Mouse (Mus musculus) CD4-positive, CD25-positive, alpha-beta regulatory T cell, adult 2 months (primary cell): ENCODE measurements around the gene Vps33b.
"Not testable (repeated sequence)": the region's sequence is repeated elsewhere in the genome, so short reads cannot be mapped to it uniquely, and the experiment has no call there.

Source experiments
- DNase-seq: peaks from one replicate; pipeline ENCODE4 v3.0.0-alpha.2; 2012; ENCODE audit warnings: low read depth, low spot score

The Vps33b gene

DNA sequence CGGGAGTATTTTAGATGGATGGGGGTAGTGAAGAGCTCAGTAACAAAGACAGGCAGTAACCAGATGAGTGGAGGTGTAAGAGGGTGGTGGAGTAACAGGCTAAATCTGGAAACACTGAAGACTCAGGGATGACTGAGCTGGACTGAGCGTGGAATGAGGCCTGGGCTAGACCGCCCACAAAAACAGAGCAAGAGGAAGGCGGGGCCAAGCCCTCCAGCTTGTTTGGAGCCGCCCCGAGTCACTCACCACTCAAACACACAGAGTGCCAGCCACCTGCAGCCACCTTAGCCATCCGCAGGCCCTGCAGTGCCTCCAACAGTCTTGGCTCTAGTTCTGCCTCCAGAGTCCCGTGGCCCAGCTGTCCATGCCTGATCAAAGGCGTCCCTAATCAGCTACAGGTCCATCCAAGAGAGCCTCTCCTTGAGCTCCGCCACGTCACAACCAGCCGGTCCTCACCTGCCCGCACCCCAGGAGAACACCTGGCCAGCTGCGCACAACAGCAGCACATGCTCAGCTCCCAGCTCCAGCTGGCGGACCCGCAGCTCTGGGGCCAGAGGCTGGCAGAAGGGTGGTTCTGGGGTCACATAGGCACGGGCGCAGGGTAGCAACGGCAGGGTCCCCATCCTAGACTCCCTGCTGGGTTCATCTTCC is 50.5 kb downstream of the Vps33b start:
- DNase-seq, result no peak

DNA sequence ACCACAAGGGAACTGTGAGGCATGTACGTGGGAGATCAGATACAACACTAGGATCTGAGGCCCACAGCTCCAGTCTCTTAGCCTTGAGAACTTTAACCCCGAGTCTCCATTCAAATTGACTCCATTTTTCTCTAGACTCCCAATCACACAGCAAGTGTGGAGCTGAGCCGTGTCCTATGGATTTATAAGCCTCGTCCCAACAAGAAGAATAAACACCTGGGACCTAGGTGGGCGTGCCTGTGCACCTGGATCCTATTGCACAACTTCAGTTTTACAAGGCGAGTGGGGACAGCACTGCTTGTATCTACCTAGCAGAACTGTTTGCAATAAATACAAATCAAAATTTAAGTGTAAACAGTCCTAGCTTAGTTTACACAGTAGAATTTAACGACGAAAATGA is 53.9 kb downstream of the Vps33b start:
- no peak for DNase-seq

DNA sequence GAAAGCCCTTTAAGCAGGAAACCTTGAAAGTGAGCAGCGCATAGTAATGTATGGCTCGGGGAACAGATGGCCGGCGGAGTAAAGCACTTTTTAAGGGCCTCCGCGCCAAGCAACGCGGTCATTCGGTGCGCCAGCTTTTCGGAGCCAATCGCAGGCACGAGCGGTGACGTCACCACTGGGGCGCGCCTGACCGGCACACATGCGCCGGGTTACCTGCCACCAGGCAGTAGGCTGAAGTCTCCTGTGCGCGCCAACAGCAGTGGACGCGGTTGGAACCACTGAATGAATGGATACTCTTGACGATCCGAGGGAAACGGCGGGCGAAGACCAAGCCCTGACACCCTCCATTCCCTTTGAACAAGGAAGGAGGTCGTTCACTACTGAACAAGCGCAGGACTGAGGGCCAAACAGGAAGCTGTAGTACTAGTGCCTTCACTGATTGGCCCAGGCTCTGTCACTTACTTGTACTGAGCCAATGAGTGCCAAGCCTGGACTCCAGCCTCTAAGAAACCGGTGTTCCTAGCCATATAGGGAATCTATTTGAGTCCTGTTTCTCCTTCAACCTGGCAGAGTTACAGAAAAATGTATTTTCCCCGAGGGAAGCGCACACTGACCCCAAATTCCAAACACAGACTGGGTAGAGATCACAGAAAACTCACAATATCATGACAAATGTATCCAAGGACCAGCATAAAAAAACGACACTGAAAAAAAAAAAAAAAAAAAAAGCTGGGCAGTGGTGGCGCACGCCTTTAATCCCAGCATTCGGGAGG is 54.8 kb downstream of the Vps33b start, which contains the start of gene Rccd1:
TSS of gene Rccd1 (minus strand) at position 412 of the 773 bp plus-strand sequence.
- peak; percentile 95 for DNase-seq

DNA sequence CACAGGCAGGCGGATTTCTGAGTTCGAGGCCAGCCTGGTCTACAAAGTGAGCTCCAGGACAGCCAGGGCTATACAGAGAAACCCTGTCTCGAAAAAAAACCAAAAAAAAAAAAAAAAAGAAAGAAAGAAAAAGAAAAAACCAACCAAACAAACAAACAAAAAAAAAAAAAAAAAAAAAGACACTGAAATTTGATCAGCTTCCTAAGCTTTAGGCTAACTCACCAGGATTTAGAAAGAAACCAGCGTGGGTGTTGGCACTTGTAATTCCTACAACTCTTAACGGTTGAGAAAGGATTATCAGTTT is 55.3 kb downstream of the Vps33b start:
- DNase-seq, result not testable (repeated sequence)

DNA sequence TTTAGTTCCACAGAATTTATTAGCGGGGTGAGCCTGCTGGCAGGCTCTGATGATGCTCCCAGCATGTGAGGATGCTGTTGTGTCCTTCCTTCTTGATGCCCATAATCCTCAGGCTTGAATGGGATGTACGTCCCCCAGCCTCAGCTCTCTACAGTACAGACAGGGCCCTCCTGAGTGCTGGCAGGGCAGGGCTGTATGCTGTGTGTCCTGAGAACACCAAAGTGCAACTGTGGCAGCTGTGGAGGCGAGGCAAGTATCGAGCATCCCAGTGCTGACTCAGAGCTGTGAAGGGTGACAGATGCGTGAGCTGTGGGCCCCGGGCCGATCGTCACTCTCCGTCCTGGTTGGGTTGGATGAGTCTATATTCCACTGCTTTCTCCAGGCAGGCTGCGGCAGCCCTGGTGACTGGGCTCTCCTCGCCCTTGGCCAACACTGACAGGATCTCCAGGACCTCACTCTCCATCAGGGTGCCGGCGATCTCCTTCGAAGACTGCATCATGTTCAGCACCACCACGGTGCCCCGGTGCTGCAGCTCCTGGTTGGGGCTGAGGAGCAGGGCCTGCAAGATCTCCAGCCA is 55.9 kb downstream of the Vps33b start:
- no peak for DNase-seq

DNA sequence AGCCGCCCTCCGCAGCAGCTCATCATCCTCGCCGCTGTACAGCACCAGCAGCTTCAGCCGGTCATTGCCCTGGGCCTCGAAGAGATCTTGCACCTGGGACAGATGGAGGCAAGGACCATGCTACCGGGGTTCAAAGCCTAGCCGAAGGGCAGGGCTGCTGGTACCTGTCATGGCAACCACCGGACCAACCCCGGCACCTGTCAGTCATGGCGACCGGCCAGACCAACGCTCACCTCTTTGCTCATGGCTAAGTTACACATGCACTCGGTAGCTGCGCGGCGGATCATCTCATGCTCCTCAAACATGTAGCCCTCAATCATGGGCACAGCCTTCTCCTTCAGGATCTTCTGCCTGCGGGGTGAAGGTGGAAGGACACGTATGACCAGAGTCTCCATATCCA is 56.6 kb downstream of the Vps33b start:
- no peak for DNase-seq

DNA sequence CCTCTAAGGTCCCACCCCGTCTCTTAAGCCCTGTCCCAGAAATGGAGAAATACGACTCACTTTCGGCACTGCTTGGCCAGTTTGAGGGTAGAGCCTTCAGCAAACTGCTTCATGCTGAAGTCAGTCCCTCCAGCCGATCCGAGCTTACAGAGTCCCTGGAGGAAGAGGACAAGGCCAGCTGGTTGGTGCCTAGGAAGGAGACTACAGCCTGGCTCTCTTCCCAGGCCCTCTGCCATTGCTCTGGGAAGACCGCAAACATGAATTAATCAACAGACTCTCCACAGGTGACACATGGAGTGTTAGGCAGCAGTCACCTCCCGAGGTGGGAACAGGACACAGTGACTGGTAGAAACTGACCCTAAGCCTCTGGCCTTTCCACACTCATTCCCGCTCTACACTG is 60.8 kb downstream of the Vps33b start:
- DNase-seq, result no peak

DNA sequence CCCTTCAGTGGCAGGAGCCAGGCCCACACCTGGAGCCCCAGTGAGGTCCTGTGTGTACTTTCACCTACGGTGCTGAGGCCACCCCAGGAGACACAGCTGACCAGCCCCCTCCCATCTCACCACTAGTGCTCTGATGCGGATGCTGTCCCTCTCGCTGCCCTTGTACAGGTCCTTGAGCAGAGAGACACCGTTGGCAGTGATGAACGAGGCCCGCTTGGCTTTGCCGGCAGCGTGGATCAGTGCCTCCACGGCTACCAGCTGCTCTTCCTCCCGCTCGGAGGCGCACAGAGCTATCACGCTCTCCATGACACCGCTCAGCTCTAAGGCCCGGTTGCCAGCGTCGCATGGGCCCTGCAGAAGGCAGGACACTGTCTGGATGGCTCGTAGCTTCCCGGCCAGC is 62.0 kb downstream of the Vps33b start:
- DNase-seq, result no peak

DNA sequence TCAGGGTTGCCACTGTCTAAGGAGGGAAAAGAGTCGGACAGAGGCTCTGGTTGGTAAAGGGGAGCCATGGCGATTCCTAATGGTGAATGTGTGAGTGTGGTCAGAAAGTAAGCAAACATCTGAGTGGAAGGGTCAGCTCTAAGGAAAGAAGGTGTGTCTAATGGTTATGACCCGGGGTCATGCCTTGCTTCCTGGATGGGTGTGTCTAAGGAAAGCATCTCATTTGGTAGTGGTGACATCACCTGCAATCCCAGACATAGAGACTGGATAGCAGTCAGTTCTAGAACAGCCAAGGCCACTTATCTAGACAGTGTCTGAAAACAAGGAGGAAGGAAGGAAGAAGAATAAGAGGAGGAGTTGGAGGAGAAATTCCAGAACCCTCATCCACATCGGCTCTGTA is 65.4 kb downstream of the Vps33b start:
- no peak for DNase-seq

DNA sequence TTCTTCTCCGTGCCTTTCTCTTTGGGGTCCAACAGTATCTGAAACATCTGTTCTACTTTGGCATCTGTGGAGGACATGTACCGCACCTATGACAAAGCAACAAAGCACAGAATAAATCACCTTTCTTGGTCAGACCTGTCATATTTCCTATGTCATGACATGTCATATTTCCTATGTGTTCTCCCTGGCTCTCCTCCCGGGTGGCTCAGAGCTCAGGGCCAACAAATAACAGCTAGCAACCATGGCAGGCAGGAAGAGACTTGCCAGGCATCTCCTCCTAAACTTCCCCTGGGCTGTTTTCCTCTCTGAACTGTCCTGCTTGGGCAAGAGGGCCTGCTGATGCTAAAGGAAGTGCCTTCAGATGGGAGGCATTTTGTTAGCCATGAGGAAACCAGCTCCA is 67.5 kb downstream of the Vps33b start:
- no peak for DNase-seq

DNA sequence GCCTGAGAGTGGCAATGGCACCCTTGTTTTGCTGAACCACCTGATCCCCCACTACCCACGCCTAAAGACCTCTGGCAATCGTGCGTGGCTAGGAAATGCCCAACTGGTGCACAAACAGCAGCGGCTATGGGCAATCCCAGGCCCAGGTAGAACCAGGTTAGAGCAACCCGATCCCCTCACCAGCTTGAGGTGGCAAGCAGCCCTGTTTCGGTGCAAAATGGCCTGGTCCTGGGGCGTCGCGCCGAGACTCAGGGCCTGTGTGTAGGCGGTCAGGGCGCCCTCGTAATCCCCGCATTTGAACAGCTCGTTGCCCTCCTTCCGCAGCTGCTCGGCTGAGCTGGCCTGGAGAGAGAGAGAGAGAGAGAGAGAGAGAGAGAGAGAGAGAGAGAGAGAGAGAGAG is 69.9 kb downstream of the Vps33b start:
- peak; percentile 68 for DNase-seq

DNA sequence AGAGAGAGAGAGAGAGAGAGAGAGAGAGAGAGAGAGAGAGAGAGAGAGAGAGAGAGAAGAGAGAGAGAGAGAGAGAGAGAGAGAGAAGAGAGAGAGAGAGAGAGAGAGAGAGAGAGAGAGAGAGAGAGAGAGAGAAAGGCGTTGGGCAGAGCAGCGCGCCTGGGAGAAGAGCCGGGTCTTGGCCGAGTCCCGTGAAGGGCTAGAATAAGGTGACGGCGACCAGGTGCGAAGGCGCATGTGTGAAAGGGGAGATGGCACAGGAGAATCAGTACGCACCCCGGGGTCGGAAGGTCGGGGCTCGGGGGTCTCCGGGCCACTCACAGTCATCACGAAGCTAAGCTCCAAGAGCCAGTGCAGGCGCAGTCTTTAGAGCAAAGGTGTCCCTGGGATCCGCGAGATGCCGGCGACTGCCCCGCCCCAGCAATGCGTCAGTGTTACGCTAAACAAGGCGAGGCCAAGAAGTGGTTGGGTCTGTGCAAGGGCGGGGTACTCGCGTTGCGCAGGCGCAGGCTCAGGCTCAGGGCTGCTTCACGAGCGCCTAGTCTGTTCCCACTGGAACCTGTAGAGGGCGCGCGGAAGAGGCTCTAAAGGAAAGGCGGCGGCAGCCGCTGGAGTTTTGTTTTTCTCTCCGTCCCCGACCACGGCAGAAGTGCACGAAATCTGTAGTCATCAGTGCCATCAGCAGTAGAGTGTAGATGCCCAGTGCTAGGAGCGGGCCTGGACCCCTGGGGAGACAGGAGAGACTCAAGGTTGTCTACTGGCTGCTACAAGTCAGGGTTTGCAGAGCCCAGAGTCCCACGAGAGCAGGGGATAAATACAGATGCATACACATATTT is 70.6 kb downstream of the Vps33b start:
- peak; percentile 99 for DNase-seq

DNA sequence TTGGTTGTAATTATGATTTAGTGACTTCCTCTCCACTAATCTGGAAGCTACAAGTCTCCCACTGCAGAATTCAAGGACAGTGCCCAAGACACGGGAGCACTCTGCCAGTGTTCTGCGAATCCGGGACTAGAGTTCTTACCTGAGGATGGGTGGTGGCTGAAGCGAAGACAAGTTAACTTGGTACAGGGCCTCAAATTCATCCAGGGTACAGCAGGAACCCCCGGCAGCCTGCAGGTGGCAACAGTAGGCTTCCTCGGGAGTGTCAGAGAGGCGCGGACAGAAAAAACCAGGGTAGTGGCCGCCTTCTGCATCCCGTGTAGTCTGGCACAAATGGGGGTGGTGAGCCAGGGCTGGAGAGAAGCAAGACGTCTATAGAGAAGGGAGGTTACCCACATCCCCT is 71.3 kb downstream of the Vps33b start, which contains the start of gene Unc45a:
TSS of gene Unc45a (minus strand) at position 213 of the 400 bp plus-strand sequence.
- peak; percentile 89 for DNase-seq
